Mouse (Mus musculus): ENCODE data around the gene Retn.

GRCm38 (mm10) chr8:3679236-3679635 lies 23.7 kb downstream of the Retn start:
- no peak for TF ChIP-seq CTCF (conservative IDR thresholded peaks at IDR 0.05; ENCODE audit: low read length)
- no peak for TF ChIP-seq NANOG (IDR thresholded peaks at IDR 0.05; ENCODE audit: borderline replicate concordance, low read length)
- TF ChIP-seq POU5F1 (IDR thresholded peaks at IDR 0.05; ENCODE audit: borderline replicate concordance, low read length): no peak

Data from E14TG2a.4 (cell line).